Mouse (Mus musculus) gastrocnemius, adult 2 months (tissue): ENCODE measurements at regions not wholly inside any gene's neighbourhood (a gene's known extent, or its start where the extent isn't known, plus 50 kb on each side); places are given as distances from the start of the nearest gene placed in this dataset.
"Not testable (repeated sequence)": the region's sequence is repeated elsewhere in the genome, so short reads cannot be mapped to it uniquely, and the experiment has no call there.

Source experiments
- DNase-seq: peaks from one replicate; pipeline ENCODE4 v3.0.0; 2022
- H3K27ac ChIP-seq: fragments of 200-600 bp; 2 replicates; pipeline ENCODE4 v1.8.1; 2022; ENCODE audit warnings: mild to moderate bottlenecking
- H3K4me3 ChIP-seq: fragments of 200-600 bp; 2 replicates; pipeline ENCODE4 v1.8.1; 2022; ENCODE audit warnings: mild to moderate bottlenecking, moderate library complexity
- CTCF ChIP-seq: fragments of 200-600 bp; IDR thresholded peaks from 2 replicates; pipeline ENCODE4 v1.8.1; 2022; ENCODE audit warnings: antibody characterized with exemption, mild to moderate bottlenecking, moderate library complexity
- intact Hi-C: fragments of 180-260 bp; cut with DNase I; formaldehyde crosslinking; loops from one replicate; pipeline ENCODE4 v1.15.1; 2025

DNA sequence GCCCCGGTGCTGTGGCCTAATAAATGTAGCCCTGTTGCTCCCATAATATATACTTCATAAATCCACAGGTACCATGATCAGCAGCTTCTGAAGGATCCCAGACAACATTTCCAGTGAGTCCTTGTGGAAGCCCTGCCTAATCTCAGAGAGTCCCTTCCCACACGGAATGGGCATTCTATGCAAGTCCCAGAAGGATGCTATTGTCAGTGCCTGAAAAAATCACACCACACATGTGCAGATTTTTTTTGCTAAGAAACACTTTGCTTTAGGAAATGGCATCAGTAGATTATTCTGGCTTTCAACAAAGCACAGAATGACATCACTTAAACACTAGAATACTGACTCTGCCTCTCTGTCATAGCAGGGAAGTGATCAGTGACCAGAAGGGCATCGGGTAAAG, 456.6 kb upstream of the Cdh5 start:
- intact Hi-C loops = no loop called here
- no peak for DNase-seq
- H3K27ac ChIP-seq = no peak overlapping the region
- no peak for TF ChIP-seq CTCF
- H3K4me3 ChIP-seq = no peak overlapping the region

DNA sequence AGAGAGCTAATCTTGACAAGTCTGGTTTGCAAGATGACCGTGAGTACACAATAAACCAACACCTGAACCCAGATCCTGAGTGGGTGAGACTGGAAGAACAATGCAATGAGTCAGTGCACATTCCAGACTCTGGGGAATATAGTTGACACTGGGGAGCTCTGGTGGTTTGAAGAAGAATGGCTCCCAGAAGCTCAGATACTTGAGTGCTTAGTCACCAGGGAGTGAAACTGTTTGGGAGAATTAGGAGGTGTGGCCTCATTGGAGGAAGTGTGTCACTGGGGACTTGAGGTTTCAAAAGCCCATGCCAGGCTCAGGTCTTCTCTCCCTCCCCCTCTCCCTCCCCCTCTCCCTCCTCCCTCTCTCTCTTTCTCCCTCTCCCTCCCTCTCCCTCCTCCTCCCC, 436.6 kb upstream of the Cdh5 start:
- no peak for TF ChIP-seq CTCF
- no peak overlapping the region for H3K27ac ChIP-seq
- no peak overlapping the region for H3K4me3 ChIP-seq
- no peak for DNase-seq
- intact Hi-C loops = no loop called here

DNA sequence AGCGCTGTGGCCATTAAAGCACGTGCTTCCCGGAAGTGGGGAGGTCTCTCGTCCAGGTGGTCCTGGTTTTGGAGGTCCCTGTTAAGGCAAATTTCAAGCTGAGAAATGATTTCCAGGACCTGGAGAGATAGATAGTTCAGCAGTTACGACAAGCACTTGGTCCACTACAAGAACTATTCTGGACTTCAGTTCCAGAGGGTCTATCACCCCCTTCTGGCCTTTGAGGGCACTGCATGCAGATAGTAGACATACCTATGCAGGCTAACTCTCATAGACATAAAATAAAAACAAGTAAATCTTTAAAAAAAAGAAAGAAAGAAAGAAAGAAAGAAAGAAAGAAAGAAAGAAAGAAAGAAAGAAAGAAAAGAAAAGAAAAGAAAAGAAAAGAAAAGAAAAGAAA, 415.2 kb upstream of the Cdh5 start:
- H3K27ac ChIP-seq, intact Hi-C loops, DNase-seq, H3K4me3 ChIP-seq: not testable (repeated sequence)
- TF ChIP-seq CTCF = peak; percentile 12; the same call in 1 of the 2 replicates

DNA sequence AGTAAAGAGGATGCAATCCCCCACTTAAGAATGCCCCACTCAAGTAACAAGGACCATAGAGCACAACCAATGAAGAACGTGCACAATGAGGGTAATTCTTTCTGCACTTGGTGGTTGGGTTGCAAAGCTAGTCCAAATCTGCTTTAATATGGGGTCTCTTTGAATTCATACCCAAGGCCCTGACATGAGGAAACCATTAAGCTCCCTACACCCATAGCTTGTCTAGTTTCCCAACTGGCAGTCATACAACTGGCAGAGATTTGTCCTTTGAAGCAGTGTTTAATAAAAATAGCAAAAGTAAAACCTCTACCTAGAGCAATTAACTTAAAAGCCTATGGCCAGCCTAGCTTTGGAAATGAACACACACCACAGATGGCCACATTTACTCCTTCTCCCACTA, 411.0 kb upstream of the Cdh5 start:
- Histone ChIP-seq H3K4me3 (no peak overlapping the region), H3K27ac (no peak overlapping the region)
- DNase-seq = no peak
- intact Hi-C loops = no loop called here
- no peak for TF ChIP-seq CTCF

DNA sequence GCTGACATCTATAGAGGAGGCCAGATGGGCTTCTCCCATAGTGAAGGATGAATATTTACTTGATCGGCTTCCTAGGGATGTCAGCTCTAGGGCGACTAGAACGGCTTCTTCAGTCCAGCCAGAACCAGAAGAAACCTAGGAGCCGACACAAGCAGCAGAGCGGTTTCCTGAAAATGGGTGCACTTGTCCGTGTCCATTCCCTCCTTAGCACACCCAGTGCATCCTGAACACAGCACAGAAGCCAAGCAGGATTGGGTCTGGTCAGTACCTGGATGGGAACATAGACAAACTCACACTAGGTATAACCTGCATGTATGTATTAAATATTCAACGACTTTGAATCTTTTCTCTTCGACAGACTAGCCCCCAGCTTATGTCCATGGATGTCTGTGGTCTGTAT, 407.9 kb upstream of the Cdh5 start:
- intact Hi-C loops = no loop called here
- Histone ChIP-seq H3K4me3 (no peak overlapping the region), H3K27ac (no peak overlapping the region)
- no peak for TF ChIP-seq CTCF
- no peak for DNase-seq

DNA sequence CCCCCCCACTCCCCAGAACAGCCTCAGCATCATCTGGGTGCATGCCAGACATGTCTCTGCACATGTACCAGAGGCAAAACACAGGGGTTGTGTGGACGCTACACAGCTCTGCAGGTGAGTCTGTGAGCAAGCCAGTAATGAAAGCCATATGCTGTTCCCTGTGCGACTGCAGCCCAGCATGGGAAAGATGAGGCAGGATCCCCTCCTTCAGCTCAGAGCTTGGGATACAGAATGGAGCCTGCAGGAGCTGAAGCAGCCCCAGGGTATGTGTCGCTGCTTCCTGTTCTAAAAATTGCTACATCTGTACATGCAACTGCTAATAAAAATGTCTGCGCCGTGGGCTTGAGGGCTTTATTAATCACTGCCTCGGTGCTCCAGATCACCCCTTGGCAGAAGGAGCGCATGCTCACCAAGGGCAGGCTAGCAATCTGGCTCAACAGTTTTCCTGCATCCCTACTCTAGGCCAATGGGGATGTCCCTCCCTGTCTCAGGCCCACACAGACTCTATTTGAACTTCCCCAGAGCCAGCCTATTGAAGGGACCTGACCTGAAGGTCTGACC, 407.0 kb upstream of the Cdh5 start:
- TF ChIP-seq CTCF = no peak
- no peak overlapping the region for H3K27ac ChIP-seq
- intact Hi-C loops = no loop called here
- no peak overlapping the region for H3K4me3 ChIP-seq
- DNase-seq = no peak

DNA sequence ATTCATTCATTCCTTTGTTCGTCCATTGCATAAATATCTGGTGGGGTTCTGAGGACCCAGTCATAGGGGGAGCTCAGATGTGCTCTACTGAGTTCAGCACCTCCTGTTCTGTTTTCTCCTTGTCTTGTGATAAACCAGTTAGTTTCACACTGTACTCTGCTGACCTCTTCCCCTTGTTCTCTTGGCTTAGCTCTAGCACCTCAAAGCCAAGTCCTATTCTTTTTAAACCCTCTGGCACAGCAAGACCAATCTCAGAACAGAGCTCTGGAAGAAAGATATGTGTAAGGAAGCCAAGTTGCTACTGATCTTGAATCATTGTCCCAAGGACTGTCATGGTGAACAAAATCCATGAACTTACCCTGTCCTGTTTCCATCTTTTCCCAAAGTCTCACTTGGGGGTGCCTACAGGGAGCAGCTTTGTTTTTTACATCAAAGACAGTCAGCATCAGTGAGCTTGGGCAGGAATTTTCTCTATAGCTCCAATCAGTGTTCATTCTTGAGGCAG, 402.4 kb upstream of the Cdh5 start:
- intact Hi-C loops = no loop called here
- no peak for TF ChIP-seq CTCF
- Histone ChIP-seq H3K27ac (no peak overlapping the region), H3K4me3 (no peak overlapping the region)
- no peak for DNase-seq

DNA sequence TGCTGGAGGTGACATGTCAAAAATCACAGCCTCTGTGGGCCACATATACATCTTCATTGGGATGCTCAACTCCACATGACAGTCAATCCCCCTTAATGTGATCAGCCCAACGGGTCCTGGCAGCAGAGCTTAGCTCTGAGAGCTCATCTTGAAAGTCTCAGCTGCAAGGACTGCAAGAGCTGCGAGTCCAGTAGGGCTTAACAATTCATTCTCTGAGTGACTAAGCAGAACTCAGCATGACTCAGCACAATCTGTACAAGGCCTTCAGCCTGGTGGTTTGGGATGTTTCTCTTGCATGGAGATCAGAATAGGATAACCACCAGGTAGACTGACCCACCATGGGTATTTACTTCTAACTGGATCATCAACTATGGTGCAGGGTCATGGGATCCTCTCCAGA, 399.2 kb upstream of the Cdh5 start:
- no peak overlapping the region for H3K27ac ChIP-seq
- intact Hi-C loops = no loop called here
- DNase-seq = no peak
- H3K4me3 ChIP-seq = no peak overlapping the region
- TF ChIP-seq CTCF = no peak

DNA sequence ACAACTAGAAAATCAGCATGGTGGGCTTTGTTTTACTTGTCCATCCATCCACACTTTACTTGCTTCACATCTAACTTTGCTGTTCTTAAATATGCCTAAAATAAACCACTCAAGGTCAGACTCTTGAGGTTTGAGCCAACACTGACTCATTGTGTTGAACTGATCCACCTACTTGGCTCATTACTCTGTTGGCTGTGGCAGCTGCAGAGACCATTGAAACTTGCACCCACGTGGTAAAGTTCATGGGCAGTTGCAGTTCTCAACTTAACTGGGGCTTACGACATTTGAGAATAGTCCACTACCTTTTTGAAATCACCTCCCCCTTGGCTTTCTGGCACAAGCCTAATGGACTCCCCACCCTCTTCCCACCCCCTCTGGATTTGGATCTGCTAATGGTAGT, 395.3 kb upstream of the Cdh5 start:
- no peak for TF ChIP-seq CTCF
- no peak for DNase-seq
- Histone ChIP-seq H3K27ac (no peak overlapping the region), H3K4me3 (no peak overlapping the region)
- intact Hi-C loops = no loop called here

DNA sequence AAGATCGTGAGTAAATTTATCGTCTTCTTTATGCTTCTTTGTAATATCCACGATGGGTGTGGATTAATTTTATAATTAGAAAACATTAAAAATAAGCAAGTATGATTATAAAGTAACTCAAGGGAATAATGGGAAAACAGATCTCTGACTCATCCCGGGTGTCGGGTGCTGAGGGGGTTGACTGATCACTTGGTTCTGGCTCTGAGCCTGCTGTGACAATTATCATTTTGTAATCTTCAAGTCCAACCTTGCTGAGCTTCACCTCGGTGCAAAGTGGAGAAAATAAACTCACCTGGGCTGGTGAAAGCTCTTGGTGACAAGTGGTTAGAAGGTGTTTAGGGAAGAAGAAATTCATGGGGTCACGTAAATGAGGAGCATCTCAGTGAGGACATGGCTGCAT, 390.6 kb upstream of the Cdh5 start:
- intact Hi-C loops, DNase-seq: not testable (repeated sequence)

DNA sequence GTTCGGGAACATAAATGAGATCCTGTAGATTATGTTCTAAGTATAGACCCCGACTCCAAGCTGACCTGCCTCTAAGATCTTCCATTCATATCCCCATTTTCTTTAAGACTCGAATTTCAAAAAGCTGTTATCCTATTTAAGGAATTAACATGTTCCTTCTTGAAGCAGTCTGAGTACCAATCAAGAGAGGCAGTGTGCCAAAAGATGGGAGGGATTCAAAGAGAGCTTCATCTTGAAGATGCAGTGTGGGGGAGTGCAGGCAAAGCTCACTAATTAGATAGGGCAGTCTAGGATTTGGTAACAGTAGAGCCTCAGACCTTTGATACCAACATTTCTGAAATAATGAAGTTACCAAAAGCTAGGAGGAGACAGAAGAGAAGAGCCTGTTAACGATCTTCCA, 383.7 kb upstream of the Cdh5 start:
- no peak for TF ChIP-seq CTCF
- DNase-seq = no peak
- H3K27ac ChIP-seq = no peak overlapping the region
- H3K4me3 ChIP-seq = no peak overlapping the region
- intact Hi-C loops = no loop called here

More for the DNA sequence above, 390.6 kb upstream of the Cdh5 start:
- not testable (repeated sequence) for H3K4me3 ChIP-seq, H3K27ac ChIP-seq

DNA sequence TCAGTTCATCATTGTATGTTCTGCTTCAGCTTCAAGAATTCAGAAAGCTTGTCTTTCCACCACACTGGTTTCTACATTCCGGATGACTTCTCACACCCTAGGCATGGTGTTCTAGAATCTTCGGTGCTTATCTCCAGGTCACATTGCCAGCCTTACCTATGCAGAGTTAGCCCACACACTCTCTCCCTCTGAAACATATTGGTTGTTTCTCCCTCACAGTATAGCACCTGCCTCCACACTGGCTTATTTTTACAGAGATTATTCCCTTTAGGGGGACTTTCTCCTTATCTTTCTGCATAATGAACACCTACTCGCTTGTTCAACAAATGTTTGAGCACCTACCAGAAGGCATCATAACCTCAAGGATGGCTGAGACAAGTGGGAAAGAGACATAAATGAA, 368.0 kb upstream of the Cdh5 start:
- no peak for TF ChIP-seq CTCF
- Histone ChIP-seq H3K4me3 (no peak overlapping the region), H3K27ac (no peak overlapping the region)
- intact Hi-C loops = no loop called here
- DNase-seq = no peak

DNA sequence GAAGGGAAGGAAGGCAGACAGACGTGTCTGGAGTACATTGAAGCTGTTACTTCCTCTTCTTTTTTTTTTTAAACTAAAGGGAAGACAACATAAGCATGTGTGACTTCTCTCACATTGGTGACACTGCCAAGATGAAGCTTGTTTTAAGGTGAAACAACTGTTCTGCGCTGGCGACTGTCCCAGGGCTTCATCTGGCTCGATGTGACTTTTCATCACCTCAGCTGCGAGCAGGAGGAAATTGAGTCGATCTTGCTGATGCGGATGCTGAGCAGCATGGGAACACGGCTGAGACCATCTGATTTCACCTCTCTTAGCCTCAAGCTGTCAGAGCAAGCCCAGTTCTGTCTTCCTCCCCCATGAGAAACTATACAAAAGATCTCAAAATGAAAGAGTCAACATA, 363.1 kb upstream of the Cdh5 start:
- intact Hi-C loops = no loop called here
- no peak for TF ChIP-seq CTCF
- H3K4me3 ChIP-seq = no peak overlapping the region

DNA sequence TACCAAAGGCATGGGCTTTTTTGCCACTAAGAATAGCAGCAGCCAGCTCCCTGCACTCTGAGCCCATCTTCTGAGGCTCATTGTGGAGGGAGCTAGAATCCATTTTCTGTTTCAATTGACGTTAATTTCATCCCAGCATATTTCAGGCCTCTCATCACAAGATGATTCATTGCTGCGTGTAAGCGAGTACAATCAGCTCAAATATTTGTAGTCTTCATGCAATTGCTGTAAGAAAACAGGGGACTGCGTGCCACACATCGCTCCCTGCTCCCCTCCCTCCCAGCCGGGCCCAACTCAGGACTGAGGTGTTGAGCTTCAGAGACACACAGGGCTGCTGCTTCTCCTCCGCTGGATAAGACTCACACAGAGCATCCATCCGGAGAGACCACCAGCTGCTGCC, 360.0 kb upstream of the Cdh5 start:
- TF ChIP-seq CTCF = no peak
- DNase-seq = no peak
- H3K27ac ChIP-seq = no peak overlapping the region
- intact Hi-C loops = no loop called here
- H3K4me3 ChIP-seq = no peak overlapping the region

More for the DNA sequence above, 363.1 kb upstream of the Cdh5 start:
- no peak for DNase-seq
- H3K27ac ChIP-seq = no peak overlapping the region
